Mouse (Mus musculus) testis, adult 2 months (tissue): ENCODE measurements around the gene Fbxl12. TPM values are rescaled to one million over a fixed set of nuclear protein-coding genes. Genes with fewer than 3 reads are reported as not detected.
A peak's percentile ranks its signal among the peaks of the same experiment; 100 is the strongest.
"Not testable (repeated sequence)": the region's sequence is repeated elsewhere in the genome, so short reads cannot be mapped to it uniquely, and the experiment has no call there.

ENCODE experiments used
- H3K27ac ChIP-seq: fragments of 200-500 bp; 2 replicates; pipeline ENCODE4 v1.5.1; 2012; ENCODE audit warnings: low read depth, low read length; ENCODE audit not compliant: control insufficient read depth, insufficient read depth
- H3K27me3 ChIP-seq: fragments of 200-500 bp; 2 replicates; pipeline ENCODE4 v1.6.1; 2012; ENCODE audit warnings: mild to moderate bottlenecking, low read length, moderate library complexity; ENCODE audit not compliant: control insufficient read depth, insufficient read depth
- H3K36me3 ChIP-seq: fragments of 200-500 bp; 2 replicates; pipeline ENCODE4 v1.6.1; 2012; ENCODE audit warnings: mild to moderate bottlenecking, low read length; ENCODE audit not compliant: control insufficient read depth, insufficient read depth
- H3K4me1 ChIP-seq: fragments of 200-500 bp; 2 replicates; pipeline ENCODE4 v1.6.1; 2012; ENCODE audit warnings: low read length; ENCODE audit not compliant: control insufficient read depth, insufficient read depth
- H3K4me3 ChIP-seq: fragments of 200-500 bp; 2 replicates; pipeline ENCODE4 v1.5.1; 2012; ENCODE audit warnings: low read depth, mild to moderate bottlenecking, low read length, moderate library complexity, mixed read lengths; ENCODE audit not compliant: control insufficient read depth
- CTCF ChIP-seq: fragments of 200-500 bp; IDR thresholded peaks from 2 replicates; pipeline ENCODE4 v1.5.1; 2012; ENCODE audit warnings: low read depth, mild to moderate bottlenecking, inconsistent platforms, low read length, moderate library complexity; ENCODE audit not compliant: control insufficient read depth, insufficient read depth, insufficient replicate concordance
- POLR2A ChIP-seq: fragments of 200-500 bp; IDR thresholded peaks from 2 replicates; pipeline ENCODE4 v1.6.1; 2012; ENCODE audit warnings: low read depth, mild to moderate bottlenecking, inconsistent platforms, low read length, moderate library complexity; ENCODE audit not compliant: control insufficient read depth
- polyA plus RNA-seq: library from polyadenylated mRNA; depleted of rRNA; stranded (reverse); fragments of >200 nt; gene quantifications from 2 replicates; pipeline ENCODE4 v1.2.3, GENCODE M21; 2012; rRNA removed

Gene Fbxl12
- polyA plus RNA-seq: 35.7 and 40.5 TPM in 2 replicates

DNA sequence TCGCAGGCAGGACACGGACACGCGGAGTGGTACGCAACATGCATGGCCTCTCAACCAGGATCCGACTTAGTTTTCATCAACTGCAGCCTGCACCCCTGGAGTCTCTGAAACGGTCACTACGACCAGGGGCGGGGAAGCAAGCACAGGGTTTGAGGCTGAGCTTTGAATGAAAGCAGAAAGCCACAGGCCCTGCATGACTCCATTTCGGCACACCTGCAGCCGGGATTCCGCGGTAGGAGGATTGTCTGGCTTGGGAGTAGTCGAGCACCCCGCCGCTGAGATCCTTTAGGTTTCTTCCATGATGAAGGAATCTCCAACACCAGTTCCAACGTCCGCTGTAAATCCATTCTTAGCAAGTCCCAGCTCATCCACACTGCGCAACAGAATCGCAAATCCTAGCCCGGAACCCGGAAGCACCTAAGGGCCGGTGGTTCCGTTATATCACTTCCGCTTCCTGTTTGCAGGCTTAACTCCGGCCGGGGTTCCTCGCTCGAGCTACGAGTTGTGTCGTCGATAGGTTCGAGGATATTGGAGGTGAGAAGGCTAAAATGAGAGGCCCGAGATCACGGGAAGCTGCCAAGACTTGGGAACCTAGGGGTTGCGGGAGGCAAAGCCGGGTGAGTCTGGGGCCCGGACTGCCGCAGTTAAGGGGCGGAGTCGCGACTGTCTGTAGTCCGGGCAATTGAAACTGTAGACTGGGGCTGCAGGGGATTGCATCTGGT is at the start of gene Fbxl12:
TSS of gene Fbxl12 (minus strand) at position 408 of the 722 bp plus-strand sequence.
- peaks cover 5% of the 10 kb centered on the region for H3K4me1 ChIP-seq
- peak within 1 kb of the TSS; percentile 92 for H3K27ac ChIP-seq
- no peaks in the 10 kb centered on the region for H3K27me3 ChIP-seq
- peak within 1 kb of the TSS; percentile 96 for H3K4me3 ChIP-seq
- TF ChIP-seq CTCF (no peak), POLR2A (peak; percentile 69)
- no peaks in the 10 kb centered on the region; the same call in none of the 2 replicates for H3K36me3 ChIP-seq

DNA sequence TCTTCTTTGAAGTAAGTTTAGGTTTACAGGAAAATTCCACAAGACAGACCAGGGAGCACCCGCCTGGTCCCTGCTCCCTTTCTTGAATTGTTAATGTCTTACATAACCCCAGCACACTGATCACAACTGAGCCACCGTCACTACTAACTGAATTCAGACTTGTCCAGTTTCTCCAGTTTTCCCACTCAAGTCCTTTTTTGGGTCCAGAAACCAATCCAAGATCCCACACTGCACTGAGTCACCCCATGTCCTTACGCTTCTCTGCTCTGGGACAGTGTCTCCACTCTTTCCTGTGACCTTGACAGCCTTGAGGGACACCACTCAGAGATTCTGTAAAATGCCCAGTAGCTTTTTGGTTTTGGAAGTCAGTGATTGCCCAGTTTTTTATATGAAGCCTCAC is 48.3 kb upstream of the Fbxl12 start:
- Histone ChIP-seq H3K4me1 (peaks cover 7% of the 10 kb centered on the region), H3K4me3 (no peak overlapping the region), H3K36me3 (no peaks in the 10 kb centered on the region), H3K27me3 (no peaks in the 10 kb centered on the region), H3K27ac (no peak overlapping the region)
- TF ChIP-seq POLR2A (no peak), CTCF (no peak)

DNA sequence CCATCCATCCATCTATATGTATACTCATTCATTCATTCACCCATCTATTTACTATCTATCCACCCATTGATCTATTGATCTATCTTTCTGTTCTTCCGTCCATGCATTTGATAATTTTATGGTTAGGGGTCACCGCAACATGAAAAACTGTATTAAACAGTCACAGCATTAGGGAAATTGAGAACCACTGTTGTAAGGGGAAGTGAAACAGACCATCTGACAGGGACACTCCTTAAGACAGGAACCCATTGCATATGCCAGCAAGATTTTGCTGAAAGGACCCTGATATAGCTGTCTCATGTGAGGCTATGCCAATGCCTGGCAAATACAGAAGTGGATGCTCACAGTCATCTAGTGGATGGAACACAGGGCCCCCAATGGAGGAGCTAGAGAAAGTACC is 45.9 kb upstream of the Fbxl12 start:
- not testable (repeated sequence) for H3K36me3 ChIP-seq, H3K4me3 ChIP-seq, H3K27me3 ChIP-seq, H3K27ac ChIP-seq, H3K4me1 ChIP-seq

DNA sequence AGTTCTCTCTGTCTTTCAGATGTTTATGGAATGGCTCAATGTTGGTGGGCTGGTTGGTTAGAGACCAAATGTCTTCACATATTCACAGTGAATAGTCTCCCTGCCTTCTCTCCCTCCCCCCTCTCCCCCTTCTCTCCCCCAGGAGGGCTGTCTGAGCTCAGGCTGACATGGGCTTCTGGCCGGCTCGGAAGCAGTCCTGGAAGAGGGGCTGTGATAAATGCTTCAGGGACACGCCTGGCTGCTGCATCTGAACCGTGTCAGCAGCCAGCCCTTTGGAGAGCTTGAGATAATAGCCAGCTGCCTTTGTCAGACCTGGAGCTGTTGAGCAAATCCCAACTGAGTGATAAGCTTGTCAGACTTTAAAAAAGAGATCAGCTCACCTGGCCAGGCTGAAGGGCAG is 45.3 kb upstream of the Fbxl12 start:
- no peaks in the 10 kb centered on the region for H3K36me3 ChIP-seq
- H3K4me3 ChIP-seq: no peak overlapping the region
- no peak overlapping the region for H3K27ac ChIP-seq
- no peak for TF ChIP-seq CTCF
- no peaks in the 10 kb centered on the region for H3K27me3 ChIP-seq
- H3K4me1 ChIP-seq: peaks cover 5% of the 10 kb centered on the region

DNA sequence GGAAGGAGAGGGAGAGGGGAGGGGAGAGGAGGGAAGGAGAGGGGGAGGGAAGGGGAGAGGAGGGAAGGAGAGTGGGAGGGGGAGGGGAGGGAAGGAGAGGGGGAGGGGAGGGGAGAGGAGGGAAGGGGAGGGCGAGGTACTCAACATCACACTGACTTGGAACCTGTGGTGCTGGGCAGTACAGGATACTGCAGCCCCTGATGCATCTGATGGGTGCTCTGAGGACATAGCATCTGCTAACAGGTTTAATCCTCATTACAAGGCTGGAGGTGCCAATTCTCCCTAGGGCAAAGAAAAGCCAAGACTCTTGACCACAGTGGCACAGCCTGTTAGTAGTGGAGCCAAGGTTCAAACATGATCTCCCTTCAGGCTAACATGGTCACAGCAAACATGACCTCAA is 44.8 kb upstream of the Fbxl12 start:
- no peak overlapping the region for H3K4me3 ChIP-seq
- H3K4me1 ChIP-seq: no peaks in the 10 kb centered on the region
- no peak overlapping the region for H3K27ac ChIP-seq
- TF ChIP-seq CTCF: no peak
- no peak for TF ChIP-seq POLR2A
- no peaks in the 10 kb centered on the region for H3K36me3 ChIP-seq
- H3K27me3 ChIP-seq: no peaks in the 10 kb centered on the region

DNA sequence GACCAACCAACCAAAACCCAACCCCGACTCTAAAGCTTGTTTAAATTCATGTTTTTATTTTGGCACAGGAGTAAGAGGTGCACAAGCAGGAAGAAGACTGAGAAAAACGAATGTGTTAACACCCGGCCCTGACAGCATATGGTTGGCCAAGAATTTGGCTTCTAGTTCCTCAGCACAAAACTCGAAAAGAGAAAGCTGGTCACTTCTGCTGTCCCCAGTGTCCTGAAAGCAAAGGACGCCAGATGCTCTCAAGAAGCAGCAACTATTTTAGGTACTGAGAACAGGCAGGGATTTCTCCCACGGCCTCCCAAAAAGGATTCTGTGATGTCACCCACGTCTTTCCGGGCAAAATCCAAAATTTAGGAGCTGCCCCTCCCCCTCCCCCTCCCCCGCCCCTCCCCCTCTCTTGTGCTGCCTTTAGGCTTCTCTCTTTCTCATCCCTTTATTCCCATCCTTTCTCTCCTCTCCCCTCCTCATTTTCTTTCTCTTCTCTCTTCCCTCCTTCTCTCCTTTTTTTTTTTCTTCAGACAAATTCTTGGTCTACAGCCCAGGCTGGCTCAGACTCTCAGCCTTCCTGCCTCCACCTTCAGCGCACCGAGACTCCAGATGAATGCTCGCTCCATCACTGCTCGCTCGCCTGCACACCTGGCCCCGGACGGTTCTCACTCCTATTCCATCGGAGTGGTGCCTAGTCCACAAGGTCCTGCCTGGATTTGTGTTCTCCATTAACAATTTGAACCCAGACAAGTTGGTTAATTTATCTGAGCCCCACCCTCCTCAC is 40.7 kb upstream of the Fbxl12 start:
- Histone ChIP-seq H3K27ac (no peak overlapping the region), H3K27me3 (no peaks in the 10 kb centered on the region), H3K36me3 (no peaks in the 10 kb centered on the region), H3K4me3 (no peak overlapping the region), H3K4me1 (no peaks in the 10 kb centered on the region)
- no peak for TF ChIP-seq CTCF
- TF ChIP-seq POLR2A: no peak

DNA sequence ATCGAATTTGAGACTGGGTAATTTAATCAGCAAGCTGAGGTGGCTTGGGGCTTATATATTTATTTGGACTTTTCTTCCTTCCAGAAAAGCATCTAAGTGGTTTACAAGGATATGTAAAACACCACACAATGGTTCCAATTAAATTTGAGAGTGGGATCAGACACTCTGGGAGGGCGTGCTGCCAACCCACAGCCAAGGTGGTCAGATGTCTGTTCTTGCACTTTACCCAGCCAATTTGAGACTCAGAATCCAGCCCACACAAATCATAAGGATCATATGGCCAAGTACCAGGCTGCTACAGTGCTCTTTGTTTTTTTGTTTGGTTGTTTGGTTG is 37.8 kb upstream of the Fbxl12 start:
- H3K27me3 ChIP-seq: no peaks in the 10 kb centered on the region
- no peak overlapping the region for H3K27ac ChIP-seq
- no peak for TF ChIP-seq CTCF
- TF ChIP-seq POLR2A: no peak
- H3K36me3 ChIP-seq: no peaks in the 10 kb centered on the region
- no peak overlapping the region for H3K4me3 ChIP-seq
- H3K4me1 ChIP-seq: no peaks in the 10 kb centered on the region
